Mouse (Mus musculus): ENCODE data around the gene Smim27. TPM values are rescaled to one million over a fixed set of nuclear protein-coding genes. Genes with fewer than 3 reads are reported as not detected.

Gene Smim27
- polyA plus RNA-seq, 1 experiment from 2014 or later = 16.7 TPM

DNA sequence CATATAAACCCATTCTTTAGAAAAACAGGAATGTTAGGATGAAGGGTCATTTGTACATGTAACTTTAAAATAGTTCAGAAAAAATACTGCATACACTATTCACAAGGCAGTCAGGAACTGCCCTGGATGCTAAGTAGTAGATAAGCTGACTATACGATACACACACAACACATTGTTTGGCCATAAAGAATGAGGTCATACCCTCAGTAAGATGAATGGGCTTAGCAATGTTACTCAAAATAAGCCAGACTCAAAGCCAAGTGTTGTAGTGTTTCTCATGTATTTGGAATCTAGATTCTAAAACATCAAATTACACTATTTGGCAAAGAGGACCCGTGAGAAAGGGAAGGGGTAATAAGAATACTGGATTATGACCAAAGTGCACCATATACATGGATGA lies 15.6 kb upstream of the Smim27 start:
- Histone ChIP-seq H3K4me3 (replicated peaks; ENCODE audit: low read length) (no peak overlapping the region), H3K9ac (replicated peaks; ENCODE audit: low read depth, low read length) (no peak overlapping the region), H3K27me3 (replicated peaks; ENCODE audit: control insufficient read depth, insufficient read depth, low read length) (no peaks in the 10 kb centered on the region), H3K4me1 (replicated peaks; ENCODE audit: control insufficient read depth, insufficient read depth, low read length) (no peaks in the 10 kb centered on the region), H3K9me3 (ENCODE audit: control insufficient read depth, low read length) (no peaks in the 10 kb centered on the region), H3K36me3 (ENCODE audit: control insufficient read depth, insufficient read depth) (no peaks in the 10 kb centered on the region), H3K27ac (ENCODE audit: low read length) (no peak overlapping the region), H3K4me2 (ENCODE audit: low read length) (no peak overlapping the region)
- 47% methylated on average over 2 of the region's 2 CpGs for WGBS
- ATAC-seq = no peak

DNA sequence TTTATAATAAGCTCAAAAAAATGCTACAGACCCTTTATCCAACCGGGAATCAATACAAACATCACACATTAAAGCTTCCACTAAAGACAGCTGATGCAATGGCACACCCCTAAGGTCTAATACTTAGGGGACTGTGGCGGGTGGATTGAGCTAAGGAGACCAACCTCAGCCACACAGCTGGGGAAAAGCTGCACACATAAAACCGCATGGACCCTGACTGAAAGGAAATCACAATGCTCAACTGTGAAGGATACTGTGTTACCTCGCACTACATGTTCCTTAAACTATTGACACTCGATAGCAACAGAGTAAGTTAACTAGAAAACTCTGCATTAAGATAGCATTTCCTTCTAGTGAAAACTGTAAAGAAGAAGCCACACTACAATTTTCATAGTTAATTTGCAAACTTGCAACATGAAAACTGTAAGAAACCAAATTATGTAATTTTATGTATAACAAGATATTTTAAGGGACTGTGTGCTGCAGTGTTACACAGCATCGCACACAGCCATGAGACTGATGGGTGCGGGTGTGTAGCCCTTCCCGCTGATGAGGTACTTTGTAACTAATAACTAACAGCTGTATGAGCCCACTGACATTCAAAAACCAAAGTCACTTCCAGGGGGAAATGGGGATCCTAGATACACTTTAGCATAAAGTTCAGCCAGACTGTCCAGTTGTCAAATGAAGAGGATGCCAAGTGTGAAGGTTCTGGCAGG lies 14.8 kb upstream of the Smim27 start:
- H3K9me3 ChIP-seq (ENCODE audit: control insufficient read depth, low read length) = no peaks in the 10 kb centered on the region
- no peak overlapping the region for H3K4me2 ChIP-seq (ENCODE audit: low read length)
- no peaks in the 10 kb centered on the region for H3K27me3 ChIP-seq (replicated peaks; ENCODE audit: control insufficient read depth, insufficient read depth, low read length)
- H3K36me3 ChIP-seq (ENCODE audit: control insufficient read depth, insufficient read depth) = no peaks in the 10 kb centered on the region
- H3K4me1 ChIP-seq (replicated peaks; ENCODE audit: control insufficient read depth, insufficient read depth, low read length) = no peaks in the 10 kb centered on the region
- no peak overlapping the region for H3K4me3 ChIP-seq (replicated peaks; ENCODE audit: low read length)
- WGBS = 88% methylated on average over 8 of the region's 8 CpGs
- H3K9ac ChIP-seq (replicated peaks; ENCODE audit: low read depth, low read length) = no peak overlapping the region
- H3K27ac ChIP-seq (ENCODE audit: low read length) = no peak overlapping the region
- ATAC-seq = no peak

GRCm38 (mm10) chr4:40264321-40264720 lies 5.1 kb upstream of the Smim27 start:
- H3K27me3 ChIP-seq (replicated peaks; ENCODE audit: control insufficient read depth, insufficient read depth, low read length) = no peaks in the 10 kb centered on the region
- H3K9ac ChIP-seq (replicated peaks; ENCODE audit: low read depth, low read length) = no peak overlapping the region
- no peak overlapping the region for H3K4me2 ChIP-seq (ENCODE audit: low read length)
- 71% methylated on average over 1 of the region's 1 CpGs for WGBS
- H3K4me1 ChIP-seq (replicated peaks; ENCODE audit: control insufficient read depth, insufficient read depth, low read length) = peaks cover 15% of the 10 kb centered on the region
- H3K9me3 ChIP-seq (ENCODE audit: control insufficient read depth, low read length) = no peaks in the 10 kb centered on the region
- H3K36me3 ChIP-seq (ENCODE audit: control insufficient read depth, insufficient read depth) = peaks cover 31% of the 10 kb centered on the region
- H3K27ac ChIP-seq (ENCODE audit: low read length) = no peak overlapping the region
- ATAC-seq = no peak
- no peak overlapping the region for H3K4me3 ChIP-seq (replicated peaks; ENCODE audit: low read length)

DNA sequence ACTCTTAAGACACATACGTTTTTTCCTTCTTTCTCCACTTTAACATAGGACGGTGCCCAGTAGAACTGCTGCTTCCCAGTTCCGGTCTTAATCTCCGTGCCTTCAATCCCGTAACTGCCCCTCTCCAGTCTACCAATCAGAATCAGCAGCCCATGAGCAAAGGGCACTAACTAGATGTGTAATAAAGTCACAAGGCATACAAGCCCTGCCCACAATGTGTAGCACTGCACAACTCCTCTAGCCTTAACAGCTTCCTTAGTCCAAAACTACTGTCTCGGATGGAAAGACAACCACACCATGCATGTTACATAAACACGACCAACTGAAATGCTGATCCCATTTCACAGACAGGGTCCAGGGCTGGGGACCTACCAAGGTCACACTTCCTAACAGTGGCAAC lies 1.7 kb upstream of the Smim27 start:
- no peak for ATAC-seq

DNA sequence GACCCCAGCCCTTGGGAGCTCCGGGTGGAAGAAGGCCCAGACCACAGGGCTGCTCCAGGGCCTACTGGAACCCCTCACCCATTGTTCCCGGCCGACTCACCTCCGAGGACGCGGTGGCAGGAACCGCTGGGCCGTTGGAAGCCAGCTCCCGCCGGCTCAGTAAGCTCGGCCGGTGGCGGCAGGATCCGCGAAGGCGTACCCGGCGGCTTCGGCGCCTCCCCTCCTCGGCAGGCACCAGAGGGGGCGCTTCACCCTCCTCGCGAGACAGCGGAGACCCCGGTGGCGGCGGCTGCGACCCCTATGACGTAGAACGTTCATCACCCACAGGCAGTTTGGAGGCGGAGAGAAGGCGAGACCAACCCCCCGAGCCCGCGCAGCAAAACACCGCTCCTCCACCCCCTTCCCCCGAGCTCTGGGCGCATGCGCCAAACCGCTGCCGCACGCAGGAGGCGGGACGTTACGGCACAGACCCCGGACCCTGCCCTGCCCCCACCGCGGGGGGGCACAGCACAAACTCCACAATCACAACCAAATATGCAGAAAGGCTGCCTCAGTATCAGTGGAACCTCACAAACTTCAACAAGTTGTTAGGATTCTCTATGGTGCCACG lies 1.1 kb upstream of the Smim27 start:
- Histone ChIP-seq H3K9ac (replicated peaks; ENCODE audit: low read depth, low read length) (peak overlapping the region; percentile 82), H3K27me3 (replicated peaks; ENCODE audit: control insufficient read depth, insufficient read depth, low read length) (no peaks in the 10 kb centered on the region), H3K36me3 (ENCODE audit: control insufficient read depth, insufficient read depth) (0 out of 2 replicates have a peak, but pooled peaks cover 2% of the 10 kb centered on the region), H3K4me3 (replicated peaks; ENCODE audit: low read length) (peak overlapping the region; percentile 69), H3K9me3 (ENCODE audit: control insufficient read depth, low read length) (no peaks in the 10 kb centered on the region), H3K27ac (ENCODE audit: low read length) (peak overlapping the region; percentile 97), H3K4me2 (ENCODE audit: low read length) (peak overlapping the region; percentile 85), H3K4me1 (replicated peaks; ENCODE audit: control insufficient read depth, insufficient read depth, low read length) (peaks cover 15% of the 10 kb centered on the region)
- WGBS = under 1% methylated on average over 49 of the region's 50 CpGs
- peak; percentile 83 for ATAC-seq

More for the DNA sequence above, 1.7 kb upstream of the Smim27 start:
- H3K27ac ChIP-seq (ENCODE audit: low read length) = peak overlapping the region; percentile 76; the same call in 1 of the 2 replicates
- H3K27me3 ChIP-seq (replicated peaks; ENCODE audit: control insufficient read depth, insufficient read depth, low read length) = no peaks in the 10 kb centered on the region
- H3K36me3 ChIP-seq (ENCODE audit: control insufficient read depth, insufficient read depth) = peaks cover 4% of the 10 kb centered on the region
- H3K9me3 ChIP-seq (ENCODE audit: control insufficient read depth, low read length) = no peaks in the 10 kb centered on the region
- peak overlapping the region; percentile 69 for H3K4me3 ChIP-seq (replicated peaks; ENCODE audit: low read length)
- peaks cover 15% of the 10 kb centered on the region for H3K4me1 ChIP-seq (replicated peaks; ENCODE audit: control insufficient read depth, insufficient read depth, low read length)
- H3K9ac ChIP-seq (replicated peaks; ENCODE audit: low read depth, low read length) = peak overlapping the region; percentile 82
- H3K4me2 ChIP-seq (ENCODE audit: low read length) = peak overlapping the region; percentile 85
- 65% methylated on average over 7 of the region's 7 CpGs for WGBS

- peak overlapping the region; percentile 85 for H3K4me2 ChIP-seq (ENCODE audit: low read length)
- ATAC-seq = no peak
- WGBS = under 1% methylated on average over 16 of the region's 16 CpGs
These were observed 544 bp upstream of the Smim27 start for GRCm38 (mm10) chr4:40268835-40269234.

DNA sequence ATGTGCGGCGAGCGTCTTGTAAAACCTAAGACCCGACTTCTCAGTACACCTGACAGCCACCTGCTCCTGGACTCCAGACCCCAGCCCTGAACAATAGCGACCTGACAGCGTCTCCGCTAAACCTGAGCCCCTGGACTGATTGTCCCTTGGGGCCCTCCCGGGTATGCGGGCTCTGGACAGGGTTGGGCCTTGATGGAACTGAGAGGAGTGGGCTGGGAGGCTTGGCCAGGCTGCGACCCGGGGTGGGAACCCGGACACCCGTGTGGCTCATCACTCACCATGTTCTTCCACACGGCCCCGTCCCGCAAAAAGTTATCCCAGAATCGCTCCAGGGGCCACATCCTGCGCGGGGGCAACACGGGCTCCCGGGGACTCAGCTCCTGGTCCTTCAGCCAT lies 9.5 kb downstream of the Smim27 start:
- Histone ChIP-seq H3K4me2 (ENCODE audit: low read length) (peak overlapping the region; percentile 99), H3K4me1 (replicated peaks; ENCODE audit: control insufficient read depth, insufficient read depth, low read length) (peaks cover 13% of the 10 kb centered on the region), H3K9ac (replicated peaks; ENCODE audit: low read depth, low read length) (peak overlapping the region; percentile 87), H3K27me3 (replicated peaks; ENCODE audit: control insufficient read depth, insufficient read depth, low read length) (no peaks in the 10 kb centered on the region), H3K27ac (ENCODE audit: low read length) (no peak overlapping the region), H3K9me3 (ENCODE audit: control insufficient read depth, low read length) (no peaks in the 10 kb centered on the region), H3K36me3 (ENCODE audit: control insufficient read depth, insufficient read depth) (no peaks in the 10 kb centered on the region; the same call in 1 of the 2 replicates), H3K4me3 (replicated peaks; ENCODE audit: low read length) (peak overlapping the region; percentile 89)
- ATAC-seq = peak; percentile 74
- WGBS = under 1% methylated on average over 21 of the region's 21 CpGs

More at GRCm38 (mm10) chr4:40268835-40269234, 544 bp upstream of the Smim27 start:
- H3K9me3 ChIP-seq (ENCODE audit: control insufficient read depth, low read length) = no peaks in the 10 kb centered on the region
- H3K27me3 ChIP-seq (replicated peaks; ENCODE audit: control insufficient read depth, insufficient read depth, low read length) = no peaks in the 10 kb centered on the region
- H3K36me3 ChIP-seq (ENCODE audit: control insufficient read depth, insufficient read depth) = 0 out of 2 replicates have a peak, but pooled peaks cover 2% of the 10 kb centered on the region
- H3K9ac ChIP-seq (replicated peaks; ENCODE audit: low read depth, low read length) = peak overlapping the region; percentile 82
- peak overlapping the region; percentile 69 for H3K4me3 ChIP-seq (replicated peaks; ENCODE audit: low read length)
- H3K27ac ChIP-seq (ENCODE audit: low read length) = peak overlapping the region; percentile 97
- H3K4me1 ChIP-seq (replicated peaks; ENCODE audit: control insufficient read depth, insufficient read depth, low read length) = peaks cover 15% of the 10 kb centered on the region

DNA sequence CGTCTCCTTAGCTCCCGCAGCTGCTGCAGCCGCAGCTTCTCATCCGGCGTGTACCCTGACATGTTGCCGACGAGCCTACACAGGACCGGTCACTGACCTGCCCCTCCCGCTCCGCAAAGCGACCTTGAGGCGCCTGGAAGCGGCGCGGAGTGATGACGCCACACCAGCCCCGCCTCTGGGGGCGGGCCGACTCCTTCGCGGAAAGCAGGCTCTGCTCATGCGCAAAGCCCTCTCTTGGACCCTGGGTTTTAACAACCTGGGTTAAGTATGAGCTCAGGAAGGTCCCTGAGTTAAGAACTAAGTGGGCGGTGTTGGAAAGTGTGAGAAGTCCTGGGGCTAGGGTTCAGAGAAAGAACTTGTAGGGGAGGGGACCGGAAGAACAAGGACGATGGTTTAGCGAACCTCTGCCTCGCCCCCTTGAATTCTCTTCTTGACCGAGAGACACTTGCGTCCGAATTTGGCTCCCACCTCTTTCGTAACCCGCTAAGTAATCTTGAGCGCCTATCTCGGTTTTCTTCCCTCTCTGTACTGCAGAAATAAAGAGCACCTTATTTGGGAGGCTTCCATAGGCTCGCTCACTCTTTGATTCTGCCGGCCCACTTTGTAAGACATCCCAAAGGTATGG lies 10.0 kb downstream of the Smim27 start, which contains the start of gene Ndufb6:
Gene Ndufb6 (minus strand): TSS at position 146 of the 625 bp plus-strand sequence.
- Histone ChIP-seq H3K27ac (ENCODE audit: low read length) (0 out of 2 replicates have a peak within 1 kb of the TSS, but pooled peaks have one; percentile 63), H3K36me3 (ENCODE audit: control insufficient read depth, insufficient read depth) (no peaks in the 10 kb centered on the region; the same call in 1 of the 2 replicates), H3K4me3 (replicated peaks; ENCODE audit: low read length) (peak within 1 kb of the TSS; percentile 89), H3K9me3 (ENCODE audit: control insufficient read depth, low read length) (no peaks in the 10 kb centered on the region), H3K9ac (replicated peaks; ENCODE audit: low read depth, low read length) (peak within 1 kb of the TSS; percentile 87), H3K4me2 (ENCODE audit: low read length) (peak within 1 kb of the TSS; percentile 99), H3K4me1 (replicated peaks; ENCODE audit: control insufficient read depth, insufficient read depth, low read length) (peaks cover 13% of the 10 kb centered on the region), H3K27me3 (replicated peaks; ENCODE audit: control insufficient read depth, insufficient read depth, low read length) (no peaks in the 10 kb centered on the region)
- under 1% methylated on average over 36 of the region's 36 CpGs for WGBS
- ATAC-seq = peak; percentile 94

DNA sequence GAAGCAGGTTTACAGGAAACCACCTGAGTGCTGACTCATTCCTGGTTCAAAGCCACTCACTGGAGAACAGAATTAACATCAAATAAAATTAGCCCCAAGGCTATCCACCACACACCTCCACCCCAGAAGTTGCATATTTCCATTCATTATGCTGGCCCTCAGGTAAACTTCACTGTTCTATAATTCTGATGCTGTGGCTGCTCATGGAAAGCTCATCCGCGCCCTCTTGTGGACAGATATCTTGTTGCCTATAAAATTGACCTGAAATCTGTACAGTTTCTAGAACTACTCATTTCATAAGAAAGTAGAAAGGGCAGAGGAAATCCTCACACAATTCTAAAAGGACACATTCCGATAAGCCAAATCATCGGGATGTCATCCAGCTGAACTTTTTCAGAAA lies 16.2 kb downstream of the Smim27 start:
- no peaks in the 10 kb centered on the region for H3K4me1 ChIP-seq (replicated peaks; ENCODE audit: control insufficient read depth, insufficient read depth, low read length)
- no peak overlapping the region for H3K4me3 ChIP-seq (replicated peaks; ENCODE audit: low read length)
- H3K27ac ChIP-seq (ENCODE audit: low read length) = no peak overlapping the region
- H3K4me2 ChIP-seq (ENCODE audit: low read length) = no peak overlapping the region
- no peaks in the 10 kb centered on the region for H3K36me3 ChIP-seq (ENCODE audit: control insufficient read depth, insufficient read depth)
- no peak overlapping the region for H3K9ac ChIP-seq (replicated peaks; ENCODE audit: low read depth, low read length)
- no peak for ATAC-seq
- no peaks in the 10 kb centered on the region for H3K27me3 ChIP-seq (replicated peaks; ENCODE audit: control insufficient read depth, insufficient read depth, low read length)
- H3K9me3 ChIP-seq (ENCODE audit: control insufficient read depth, low read length) = no peaks in the 10 kb centered on the region; the same call in 1 of the 2 replicates
- WGBS = 26% methylated on average over 4 of the region's 4 CpGs

All from forebrain, embryonic 16.5 days (tissue).